Mouse (Mus musculus) right cerebral cortex, postnatal 25 days (tissue): ENCODE measurements around the gene Bmp7.

ENCODE experiments used
- DNase-seq: peaks from one replicate; pipeline ENCODE4 v3.0.0; 2022

Bmp7 gene

DNA sequence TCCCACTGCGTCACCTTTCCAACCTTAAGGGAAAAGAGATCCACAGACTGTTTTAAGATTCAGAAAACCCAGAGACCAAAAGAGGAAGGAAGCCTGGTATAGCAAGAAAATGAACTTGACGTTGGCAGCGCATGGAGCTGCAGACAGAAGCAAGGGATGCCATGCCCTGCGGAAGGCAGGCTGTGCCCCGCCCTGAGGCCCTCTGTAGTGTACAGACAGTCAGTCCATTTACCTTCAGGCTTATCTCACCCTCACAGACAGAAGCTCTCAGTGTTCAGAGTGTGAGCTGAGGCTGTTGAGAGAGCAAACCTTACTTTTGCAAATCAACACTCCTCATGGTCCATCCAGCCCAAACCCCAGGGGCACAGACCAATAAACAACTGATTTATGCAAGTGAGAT lies 35.1 kb downstream of the Bmp7 start:
- no peak for DNase-seq

DNA sequence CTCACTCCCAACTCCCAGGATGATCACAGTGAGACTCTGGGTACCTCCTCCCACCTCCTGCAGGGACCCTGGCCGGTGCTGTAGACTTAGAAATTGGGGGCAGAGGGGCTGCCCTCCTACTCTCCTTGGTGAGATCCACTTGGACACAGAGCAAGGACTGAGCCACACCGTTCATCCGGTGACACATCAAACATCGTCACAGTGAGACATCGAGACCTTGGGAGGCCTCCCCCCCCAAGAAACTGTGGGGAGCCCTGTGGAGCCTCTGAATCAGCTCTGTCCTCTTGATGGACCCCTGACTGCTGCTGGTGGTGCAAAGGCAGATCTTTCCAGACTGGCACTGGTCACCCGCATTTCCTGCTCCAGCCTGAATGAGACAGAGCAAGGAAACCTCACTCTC lies 35.5 kb downstream of the Bmp7 start:
- DNase-seq: no peak

DNA sequence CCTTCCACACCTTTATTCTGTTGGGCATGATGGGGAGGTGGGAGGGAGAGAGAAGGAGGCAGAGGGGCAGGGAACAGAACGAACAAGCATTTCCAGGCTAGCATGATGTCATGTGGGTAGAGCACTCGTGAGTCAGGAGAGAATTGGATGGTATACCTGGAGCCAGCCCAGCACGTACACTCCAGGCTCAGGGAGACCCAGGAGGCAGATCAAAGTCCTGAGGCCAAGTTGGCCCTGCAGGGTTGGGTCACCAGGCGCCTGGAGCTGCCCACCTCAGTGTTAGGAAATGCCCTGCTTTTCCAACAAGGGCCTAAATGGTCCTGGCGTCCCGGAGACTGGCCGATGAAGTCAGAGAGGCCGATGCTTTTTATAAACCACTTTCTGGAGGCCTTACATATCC lies 36.6 kb downstream of the Bmp7 start:
- DNase-seq: no peak

DNA sequence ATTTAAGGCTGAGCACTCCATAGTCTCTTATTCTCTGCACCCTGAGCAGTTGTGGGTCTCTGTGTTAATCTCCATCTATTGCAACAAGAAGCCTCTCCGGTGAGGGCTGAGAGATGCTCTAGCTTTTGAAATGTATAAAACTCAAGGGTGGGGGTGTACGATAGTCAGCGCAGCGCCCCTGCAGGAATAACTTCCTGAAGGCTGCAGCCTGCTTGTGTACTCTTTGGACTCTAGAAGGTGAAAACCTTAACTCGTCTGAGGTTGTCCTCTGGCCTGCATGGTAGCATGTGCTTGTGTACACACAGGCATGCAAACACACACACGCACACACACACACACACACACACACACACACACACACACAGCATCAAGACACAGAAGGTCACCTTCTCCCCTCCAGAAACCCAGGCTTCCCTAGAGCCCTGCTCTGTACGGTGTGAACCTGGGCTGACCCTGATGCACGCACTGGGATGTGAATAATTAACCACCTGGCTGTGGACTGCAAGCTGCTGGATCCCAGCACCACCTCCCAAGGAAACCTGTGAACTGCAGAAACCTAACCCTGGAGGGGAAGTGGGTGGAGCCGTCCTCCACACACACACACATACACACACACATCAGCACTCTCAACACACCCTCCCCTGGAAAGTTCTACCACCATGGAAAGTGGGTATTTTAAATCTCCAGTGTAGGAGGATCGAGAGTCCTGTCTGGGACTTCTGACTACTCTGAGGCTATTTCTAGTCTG lies 39.0 kb downstream of the Bmp7 start:
- no peak for DNase-seq

DNA sequence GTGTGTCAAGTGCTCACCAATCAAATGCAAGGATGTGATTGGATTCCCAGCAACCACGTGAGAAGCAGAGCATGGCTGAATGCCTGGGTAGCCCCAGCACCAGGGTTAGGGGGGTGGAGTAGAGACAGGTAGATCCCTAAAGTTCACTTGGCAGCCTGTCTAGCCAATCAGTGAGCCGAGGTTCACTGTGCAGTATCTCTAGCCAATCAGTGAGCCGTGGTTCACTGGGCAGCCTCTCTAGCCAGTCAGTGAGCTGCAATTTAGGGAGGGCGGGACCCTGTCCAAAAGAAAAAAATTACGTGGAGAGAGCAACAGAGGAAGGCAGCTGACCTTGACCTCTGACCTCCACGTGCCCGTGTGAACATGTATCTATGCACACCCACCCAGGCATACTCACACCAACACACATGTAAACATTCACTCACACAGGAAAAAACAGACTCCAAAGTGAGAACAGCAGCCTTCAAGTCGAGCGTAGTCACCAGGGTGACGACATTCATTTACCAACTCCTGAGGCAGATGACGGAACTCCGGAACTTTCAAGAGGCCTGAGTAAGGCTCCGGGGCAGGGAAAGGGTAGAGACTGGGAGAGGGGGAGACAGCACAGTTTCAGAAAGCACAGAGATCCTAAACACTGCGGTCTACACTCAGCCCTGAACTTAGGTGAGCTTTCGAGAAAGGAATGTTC lies 50.2 kb downstream of the Bmp7 start:
- DNase-seq: no peak

DNA sequence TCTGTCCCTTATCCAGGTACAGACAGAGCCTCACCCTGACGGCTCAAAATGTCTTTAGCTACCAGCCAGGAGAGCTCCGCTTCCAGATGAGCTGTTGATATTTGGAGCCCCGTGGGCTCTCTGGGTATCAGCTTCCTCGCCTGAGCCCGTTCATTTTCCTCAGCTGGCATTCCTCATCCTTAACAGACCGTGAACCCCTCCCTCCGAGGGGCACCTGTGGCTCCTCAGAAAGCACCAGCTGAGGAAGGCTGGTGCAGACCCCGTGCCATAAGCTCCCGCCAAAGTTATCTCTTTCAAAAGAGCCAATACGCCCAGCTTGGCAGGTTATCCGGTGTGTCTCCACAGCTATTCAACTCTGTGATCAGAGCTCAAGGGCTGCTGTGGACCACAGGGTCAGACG lies 50.9 kb downstream of the Bmp7 start:
- no peak for DNase-seq

DNA sequence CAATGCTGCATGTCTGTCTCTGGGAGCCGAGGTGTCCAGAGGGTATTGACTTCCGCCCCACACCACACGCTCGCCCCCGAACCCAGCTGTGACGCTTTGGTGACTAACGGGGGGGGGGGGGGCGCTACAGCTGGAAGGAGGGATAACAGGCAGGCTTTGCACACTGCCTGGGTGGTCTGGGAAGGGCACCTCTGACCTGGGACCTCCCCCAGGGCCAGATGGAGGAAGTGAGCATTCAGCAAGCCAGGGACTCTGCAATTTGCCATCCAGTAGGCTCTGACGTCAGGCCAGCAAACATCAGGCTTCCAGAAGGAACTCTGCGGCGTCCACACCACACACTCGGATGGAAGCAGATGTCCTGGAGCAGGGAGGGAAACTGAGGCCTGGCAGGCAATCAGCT lies 52.0 kb downstream of the Bmp7 start:
- DNase-seq: no peak

DNA sequence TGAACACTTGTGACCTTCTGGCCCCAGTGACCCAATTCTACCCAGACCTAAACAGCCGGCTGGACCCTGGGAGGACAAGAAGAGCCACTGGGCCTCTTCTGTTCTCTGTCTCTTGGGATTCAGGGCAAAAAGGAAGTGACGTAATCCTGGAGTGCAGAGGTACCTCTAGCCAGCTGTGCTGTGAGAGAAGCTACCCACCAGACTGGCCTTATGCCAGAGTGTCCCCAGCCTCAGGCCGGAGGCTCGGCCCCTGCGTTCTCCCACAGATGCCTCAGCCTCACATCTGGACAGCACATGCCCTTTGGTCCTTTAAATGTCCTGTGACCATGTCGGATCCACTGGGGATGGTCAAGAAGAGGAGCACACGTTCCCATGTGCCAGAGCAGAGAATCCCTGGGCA lies 54.3 kb downstream of the Bmp7 start:
- no peak for DNase-seq

DNA sequence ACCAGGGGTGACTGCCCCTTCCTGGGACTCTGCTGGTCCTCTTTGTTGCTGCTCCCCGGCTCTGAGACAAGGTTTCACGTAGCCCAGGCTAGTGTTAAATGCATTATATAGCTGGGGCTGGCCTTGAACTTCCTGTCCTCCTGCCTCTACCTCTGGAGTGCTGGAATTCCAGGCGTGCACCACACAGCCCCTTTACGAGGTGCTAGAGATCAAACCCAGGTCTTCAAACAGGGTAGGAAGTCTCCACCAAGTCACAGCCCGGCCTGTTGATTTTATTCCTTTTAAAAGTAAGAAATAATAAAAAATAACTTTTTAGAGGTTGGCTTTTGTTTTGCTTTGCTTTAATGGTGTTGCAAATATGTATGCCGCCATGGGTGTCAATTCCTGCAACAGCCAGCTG lies 55.5 kb downstream of the Bmp7 start:
- DNase-seq: no peak

DNA sequence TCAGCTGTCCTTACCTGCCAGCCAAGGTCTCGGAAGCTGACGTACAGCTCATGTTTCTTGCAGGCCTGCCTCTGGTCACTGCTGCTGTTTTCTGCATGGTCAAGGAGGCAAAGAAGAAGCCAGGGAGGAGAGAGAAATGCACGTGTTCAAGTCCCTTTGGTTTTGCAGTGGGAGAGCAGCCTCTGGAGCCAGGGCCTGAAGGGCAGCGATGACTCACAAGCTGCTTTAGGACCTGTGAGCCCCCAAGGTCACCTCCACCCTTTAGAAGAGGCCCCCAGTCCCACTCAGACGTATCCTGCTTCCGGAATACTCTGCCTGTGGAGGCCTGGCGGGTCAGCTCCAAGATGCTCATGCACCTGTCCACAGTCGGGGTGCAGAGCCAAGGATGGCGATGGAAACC lies 64.9 kb downstream of the Bmp7 start:
- no peak for DNase-seq

DNA sequence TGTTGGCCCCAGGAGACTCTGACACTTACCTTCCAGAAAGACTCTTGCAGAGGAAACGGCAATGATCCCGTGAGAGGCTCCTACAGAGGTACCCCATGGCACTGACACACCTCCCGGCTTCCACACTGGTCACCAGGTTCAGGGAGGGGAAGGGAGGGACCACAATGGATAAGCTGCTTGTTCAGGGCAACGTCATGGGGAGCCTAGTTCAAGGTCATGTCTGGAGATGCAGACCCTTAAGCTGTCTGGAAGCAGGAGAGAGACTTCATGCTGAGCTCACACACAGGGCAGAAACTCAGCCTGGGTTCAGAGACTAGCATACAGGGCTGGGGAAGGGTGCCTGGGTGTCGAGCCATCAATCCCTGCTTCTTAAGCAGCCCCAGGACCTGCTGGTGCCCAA lies 73.8 kb downstream of the Bmp7 start:
- DNase-seq: no peak

DNA sequence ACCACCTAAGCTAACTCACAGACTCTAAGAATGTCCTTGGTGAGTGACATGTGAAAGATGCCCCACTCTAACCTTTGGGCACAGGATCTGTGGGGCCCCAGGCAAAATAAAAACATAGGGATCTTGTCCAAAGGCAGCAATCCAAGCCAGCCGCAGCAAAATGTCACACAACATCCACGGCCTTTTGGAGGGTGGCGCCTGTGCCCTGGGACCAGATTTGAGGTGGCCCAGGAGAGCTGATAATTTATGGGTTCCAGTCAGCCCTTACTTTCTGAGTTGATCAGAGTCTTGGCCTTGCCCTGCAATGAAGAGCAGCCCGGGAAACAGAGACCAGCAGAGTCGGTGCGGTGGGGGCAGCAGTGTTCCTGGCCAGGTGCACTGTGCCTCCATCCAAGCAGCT lies 75.0 kb downstream of the Bmp7 start:
- DNase-seq: no peak

DNA sequence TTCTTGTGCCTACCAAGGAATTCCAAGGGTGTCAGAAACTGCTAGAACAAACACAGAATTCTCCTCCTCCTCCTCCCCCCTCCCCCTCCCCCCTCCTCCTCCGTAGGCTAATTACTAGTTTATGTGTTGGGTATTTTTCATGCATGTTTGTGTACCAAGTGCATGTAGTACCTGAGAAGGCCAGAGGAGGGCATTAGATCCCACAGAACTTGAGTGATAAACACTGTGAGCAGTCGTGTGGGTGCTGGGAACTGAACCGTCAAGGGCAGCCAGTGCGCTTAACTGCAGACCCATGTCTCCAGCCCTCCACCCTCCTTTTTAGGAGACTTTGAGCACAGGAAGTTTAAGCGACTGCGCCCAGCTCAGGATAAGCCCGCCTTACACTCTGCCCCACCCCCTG lies 75.6 kb downstream of the Bmp7 start:
- no peak for DNase-seq

DNA sequence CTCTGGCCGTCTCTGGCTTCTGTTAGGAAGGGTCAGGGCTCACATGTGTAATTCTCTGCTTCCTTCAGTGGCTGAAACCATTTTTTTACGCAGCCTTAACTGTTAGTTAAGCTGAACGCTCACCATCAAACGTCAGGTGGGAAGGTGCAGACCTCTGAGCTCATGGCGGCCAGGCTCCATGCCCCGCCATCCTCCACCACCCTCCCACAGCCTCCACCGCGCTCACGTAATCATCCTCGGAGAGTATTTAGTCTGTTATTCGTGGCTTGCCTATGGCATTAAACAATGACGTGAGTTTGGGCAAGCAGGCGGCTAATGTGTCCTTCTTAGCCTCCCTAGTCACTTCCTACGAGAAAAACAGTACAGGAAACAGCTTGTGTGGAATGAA lies 76.7 kb downstream of the Bmp7 start:
- no peak for DNase-seq

DNA sequence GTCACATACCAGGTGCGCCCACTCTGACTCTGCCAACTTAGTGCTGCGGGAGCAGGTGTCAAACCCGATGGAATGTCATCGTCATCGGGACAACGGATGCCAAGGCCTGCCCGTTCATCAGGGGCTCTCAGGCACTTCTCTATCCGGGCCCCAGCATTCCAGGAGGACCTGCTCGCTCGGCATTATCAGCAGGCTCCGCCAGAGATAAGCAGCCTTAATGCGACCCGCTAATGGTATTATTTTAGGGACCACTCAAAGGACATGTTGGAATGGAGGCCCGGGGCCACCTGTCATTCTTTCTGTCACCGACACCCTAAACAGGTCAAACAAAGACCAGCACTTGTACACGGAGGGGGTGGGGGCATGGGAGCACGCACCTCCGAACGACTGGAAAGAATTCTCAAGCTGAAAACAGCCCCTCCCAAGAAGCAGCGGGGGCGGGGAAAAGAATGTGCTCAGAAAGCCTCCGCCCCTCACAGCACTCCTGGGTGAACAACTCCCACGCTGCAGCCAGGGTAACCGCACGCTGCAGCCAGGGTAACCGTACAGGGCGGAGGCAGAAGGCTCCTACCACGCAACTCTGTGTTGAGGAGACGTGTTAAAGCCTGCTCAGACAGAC lies 77.2 kb downstream of the Bmp7 start:
- DNase-seq: peak; percentile 58

DNA sequence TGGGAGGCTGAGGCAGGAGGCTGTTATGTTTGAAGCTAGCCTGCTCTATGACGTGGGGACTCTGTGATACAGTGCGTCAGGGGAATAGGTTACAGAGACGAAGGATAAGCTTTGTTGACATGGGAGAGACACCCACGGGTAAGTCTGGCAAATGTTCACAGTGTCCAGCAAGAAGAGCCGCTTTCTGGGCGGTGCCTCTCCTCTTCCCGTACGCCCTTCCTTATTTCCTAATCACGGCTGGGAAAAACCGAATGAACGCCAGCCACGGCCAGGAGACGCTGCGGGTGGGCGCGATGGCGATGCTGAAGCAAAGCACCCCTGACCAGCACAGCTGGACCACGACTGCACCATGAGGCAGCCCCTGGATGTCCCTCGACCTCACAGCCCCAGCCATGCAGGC lies 77.7 kb downstream of the Bmp7 start:
- DNase-seq: no peak

DNA sequence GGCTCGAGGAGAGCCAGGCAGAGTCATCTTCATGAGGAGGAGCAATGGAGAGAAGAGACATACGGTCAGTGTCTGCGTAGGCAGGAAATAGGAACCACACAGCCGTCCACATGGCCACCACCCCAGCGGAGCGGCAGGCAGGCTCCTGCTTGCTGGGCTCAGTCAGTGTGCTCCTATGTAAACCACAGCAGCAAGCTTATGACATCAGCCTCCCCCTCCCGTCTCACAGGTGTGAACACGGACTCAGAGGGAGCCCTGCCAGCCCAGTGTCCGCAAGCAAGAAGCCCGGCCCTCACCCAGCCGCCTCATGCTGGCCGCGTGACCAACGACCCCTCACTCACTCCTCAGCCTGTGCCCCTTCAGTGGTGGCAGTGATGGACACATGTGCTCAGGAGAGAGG lies 78.5 kb downstream of the Bmp7 start:
- DNase-seq: peak; percentile 24

DNA sequence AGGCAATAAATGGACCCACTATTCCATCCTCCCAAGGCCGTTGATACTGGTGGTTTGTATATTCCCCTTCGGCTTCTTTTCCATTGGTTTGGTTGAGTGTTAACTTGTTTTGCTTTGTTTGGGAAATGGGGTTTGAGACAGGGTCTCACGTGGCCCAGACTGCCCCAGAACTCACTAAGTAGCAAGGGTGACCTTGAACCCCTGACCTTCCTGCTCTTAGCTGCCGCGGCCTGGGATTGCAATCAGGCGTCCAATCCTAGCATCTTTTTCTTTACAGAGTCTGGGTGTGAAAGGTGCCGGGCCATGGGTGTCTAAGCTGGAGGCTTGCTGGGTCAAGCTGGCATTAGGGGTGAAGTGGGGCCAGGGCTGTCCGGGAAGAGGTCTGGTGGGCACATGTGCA lies 79.5 kb downstream of the Bmp7 start:
- DNase-seq: no peak

DNA sequence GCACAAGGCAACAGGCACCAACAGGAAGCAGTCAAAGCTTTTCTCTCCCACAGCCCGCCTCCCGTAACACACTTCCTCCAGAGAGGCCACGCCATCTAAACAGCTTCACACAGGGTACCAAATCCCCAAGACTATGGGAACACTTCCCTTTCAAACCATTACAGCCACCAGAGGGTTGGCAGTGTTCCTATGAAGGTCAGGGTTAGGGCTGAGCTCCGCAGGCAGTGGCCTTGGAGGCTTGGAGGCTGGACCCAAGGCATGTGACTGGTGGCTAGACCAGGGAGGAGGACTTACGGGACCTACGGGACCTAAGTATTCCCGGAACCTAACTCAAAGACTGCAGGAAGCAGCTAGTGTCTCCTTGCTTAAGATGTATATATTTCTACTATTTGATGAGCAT lies 80.0 kb downstream of the Bmp7 start:
- DNase-seq: no peak

DNA sequence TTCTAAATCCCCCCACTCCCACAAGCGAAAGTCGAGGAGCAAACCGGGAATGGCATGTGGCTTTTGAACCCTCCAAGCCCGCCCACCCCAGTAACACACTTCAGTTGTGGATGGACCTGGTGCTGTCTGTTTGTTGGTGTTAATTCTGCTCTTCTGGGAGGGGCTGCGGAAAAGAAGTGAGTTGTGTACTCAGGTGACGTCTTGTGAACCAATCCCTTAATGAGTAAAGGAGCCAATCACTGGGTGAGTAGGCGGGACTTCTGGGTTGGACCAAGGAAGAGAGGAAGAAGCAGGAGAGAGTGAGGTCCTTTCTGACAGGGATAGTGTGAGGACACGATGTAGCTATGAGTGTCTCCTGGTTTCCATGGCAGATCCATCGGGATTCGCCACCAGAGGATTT lies 83.1 kb downstream of the Bmp7 start:
- DNase-seq: no peak

DNA sequence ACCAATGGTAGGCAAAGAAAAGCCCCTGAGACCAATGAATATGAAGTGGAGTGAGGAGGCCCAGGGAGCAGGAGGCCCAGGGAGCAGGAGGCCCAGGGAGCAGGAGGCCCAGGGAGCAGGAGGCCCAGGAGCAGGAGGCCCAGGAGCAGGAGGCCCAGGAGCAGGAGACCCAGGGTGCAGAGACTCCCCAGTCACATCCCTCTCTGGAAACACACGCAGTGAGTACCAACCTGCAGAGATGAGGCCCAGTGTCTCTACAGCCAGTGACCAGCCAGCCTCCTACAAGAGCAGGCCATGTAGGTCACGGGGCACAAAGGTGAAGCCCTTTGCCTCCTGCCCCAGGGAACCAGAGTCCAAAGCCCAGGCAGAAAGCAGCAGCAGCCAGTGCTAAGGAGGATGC lies 83.6 kb downstream of the Bmp7 start:
- DNase-seq: no peak

DNA sequence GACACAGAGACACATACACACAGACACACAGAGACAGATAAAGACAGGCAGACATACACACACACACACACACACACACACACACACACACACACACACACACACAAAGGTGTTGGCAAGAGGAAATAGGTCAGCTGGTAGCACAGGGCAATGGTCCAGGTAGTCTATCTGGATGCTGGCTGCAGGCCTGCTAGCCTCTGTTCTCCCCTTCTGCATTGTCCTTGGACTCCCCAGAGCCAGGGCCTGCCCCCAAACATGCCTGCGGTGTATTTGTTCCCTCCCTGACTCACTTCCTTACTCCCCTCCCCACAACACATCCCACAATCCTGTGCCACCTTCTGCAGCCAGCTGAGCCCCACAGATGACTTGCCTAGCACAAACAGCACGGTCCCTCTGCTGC lies 86.0 kb downstream of the Bmp7 start:
- DNase-seq: no peak

DNA sequence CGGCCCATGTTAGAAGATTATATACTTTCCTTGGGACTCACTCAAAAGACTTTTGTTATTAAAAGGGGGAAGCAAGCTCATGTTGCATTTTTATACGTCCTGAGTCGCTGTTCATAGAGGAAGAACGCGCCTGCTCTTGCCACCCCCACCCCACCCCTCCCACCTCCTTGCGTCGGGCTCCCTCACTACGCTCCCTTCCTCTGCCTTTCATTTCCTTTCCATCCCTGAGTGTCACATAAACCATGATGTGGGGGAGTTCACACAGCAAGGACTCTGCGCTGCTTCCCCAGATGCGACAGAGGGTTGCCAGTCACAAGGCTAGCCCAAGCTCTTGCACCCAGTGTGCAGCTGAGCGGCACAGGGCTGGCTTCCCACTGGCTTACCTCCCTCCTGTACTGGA lies 88.3 kb downstream of the Bmp7 start:
- no peak for DNase-seq

DNA sequence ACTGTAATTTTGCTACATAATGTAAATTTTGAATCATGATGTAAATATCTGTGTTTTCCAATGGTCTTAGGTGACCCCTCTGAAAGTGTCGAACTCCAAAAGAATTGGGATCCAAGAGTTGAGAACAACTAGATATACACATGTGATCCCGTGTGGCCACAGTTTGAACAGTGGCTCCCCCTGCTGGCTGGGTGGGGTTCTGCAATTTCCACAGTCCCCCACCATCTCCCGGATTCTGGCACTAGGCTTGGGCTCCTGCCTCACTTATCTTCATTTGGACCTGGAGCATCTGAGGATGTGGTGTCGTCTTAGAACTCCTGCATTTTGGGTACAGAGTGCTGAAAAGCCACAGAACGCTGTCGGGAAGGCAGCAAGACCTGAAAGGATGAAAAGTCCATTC lies 91.9 kb downstream of the Bmp7 start:
- no peak for DNase-seq

DNA sequence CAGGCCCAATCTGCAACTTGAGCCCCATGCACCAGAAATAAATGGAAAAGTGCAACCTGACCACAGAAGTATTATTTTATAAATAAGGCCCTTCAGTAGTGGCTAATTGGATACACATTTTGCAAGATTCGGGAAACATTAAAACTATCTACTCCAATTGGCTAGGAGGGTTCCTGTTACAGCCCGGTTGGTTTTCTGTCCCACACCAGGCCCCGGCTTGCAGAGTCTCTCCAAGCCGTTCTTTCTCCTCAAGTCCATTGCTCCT lies 93.9 kb downstream of the Bmp7 start:
- DNase-seq: no peak
